Mouse (Mus musculus) midbrain, embryonic 12.5 days (tissue): ENCODE results near the gene Prex1. TPM values are rescaled to one million over a fixed set of nuclear protein-coding genes. Genes with fewer than 3 reads are reported as not detected.

Experiments used
- ATAC-seq: fragments of 200-750 bp; cut with Nextera tagmentation; 2 replicates; pipeline ENCODE4 v1.8.0; 2017; ENCODE audit warnings: low read depth, moderate TSS enrichment, moderate library complexity; ENCODE audit not compliant: low FRiP score
- H3K27ac ChIP-seq: fragments of 300-500 bp; sonication (generic); replicated peaks from 2 replicates; pipeline ENCODE4 v1.5.1; 2016; ENCODE audit warnings: mild to moderate bottlenecking
- H3K27me3 ChIP-seq: fragments of 300-500 bp; sonication (generic); 2 replicates; pipeline ENCODE4 v1.6.1; 2016; ENCODE audit warnings: mild to moderate bottlenecking
- H3K36me3 ChIP-seq: fragments of 300-500 bp; sonication (generic); 2 replicates; pipeline ENCODE4 v1.6.1; 2016
- H3K4me1 ChIP-seq: fragments of 300-500 bp; sonication (generic); 2 replicates; pipeline ENCODE4 v1.6.1; 2016
- H3K4me2 ChIP-seq: fragments of 300-500 bp; sonication (generic); replicated peaks from 2 replicates; pipeline ENCODE4 v1.6.1; 2016; ENCODE audit warnings: mild to moderate bottlenecking, moderate library complexity
- H3K4me3 ChIP-seq: fragments of 300-500 bp; sonication (generic); 2 replicates; pipeline ENCODE4 v1.5.1; 2016; ENCODE audit warnings: mild to moderate bottlenecking
- H3K9ac ChIP-seq: fragments of 300-500 bp; sonication (generic); replicated peaks from 2 replicates; pipeline ENCODE4 v1.6.1; 2016; ENCODE audit warnings: mild to moderate bottlenecking, moderate library complexity
- H3K9me3 ChIP-seq: fragments of 300-500 bp; sonication (generic); 2 replicates; pipeline ENCODE4 v1.6.1; 2016; ENCODE audit warnings: mild to moderate bottlenecking
- WGBS: fragments of 180-500 bp; shearing (Covaris S2); methylation state at CpG from one replicate; pipeline ENCODE4 v1.1.7; 2016; 5-methylcytosine and 5-hydroxymethylcytosine counted together
- polyA plus RNA-seq: library from polyadenylated mRNA; unstranded; fragments of >200 nt; fragmentation: Nextera tagmentation; extraction: Ambion mirVana; gene quantifications from 2 replicates; pipeline ENCODE4 v1.2.1, GENCODE M21; 2016

Prex1 gene
- polyA plus RNA-seq, 1 experiment from 2014 or later = 26.2 TPM

- Histone ChIP-seq H3K27ac (peak overlapping the region; percentile 63), H3K27me3 (no peaks in the 10 kb centered on the region), H3K36me3 (peaks cover 53% of the 10 kb centered on the region), H3K9me3 (no peaks in the 10 kb centered on the region), H3K4me3 (no peak overlapping the region), H3K9ac (no peak overlapping the region), H3K4me2 (no peak overlapping the region), H3K4me1 (peaks cover 5% of the 10 kb centered on the region; the same call in 1 of the 2 replicates)
- WGBS = 76% methylated on average over 16 of the region's 17 CpGs
- no peak for ATAC-seq
Measured at GRCm38 (mm10) chr2:166575419-166575818, 138.2 kb downstream of the Prex1 start.

GRCm38 (mm10) chr2:166574934-166575333 lies 138.7 kb downstream of the Prex1 start:
- peak overlapping the region; percentile 63 for H3K27ac ChIP-seq
- H3K27me3 ChIP-seq = no peaks in the 10 kb centered on the region
- peak; percentile 32; the same call in 1 of the 2 replicates for ATAC-seq
- no peak overlapping the region for H3K4me2 ChIP-seq
- WGBS = 15% methylated on average over 7 of the region's 7 CpGs
- no peak overlapping the region for H3K9ac ChIP-seq
- H3K36me3 ChIP-seq = peaks cover 54% of the 10 kb centered on the region
- no peaks in the 10 kb centered on the region for H3K9me3 ChIP-seq
- H3K4me3 ChIP-seq = no peak overlapping the region
- H3K4me1 ChIP-seq = peaks cover 5% of the 10 kb centered on the region; the same call in 1 of the 2 replicates

DNA sequence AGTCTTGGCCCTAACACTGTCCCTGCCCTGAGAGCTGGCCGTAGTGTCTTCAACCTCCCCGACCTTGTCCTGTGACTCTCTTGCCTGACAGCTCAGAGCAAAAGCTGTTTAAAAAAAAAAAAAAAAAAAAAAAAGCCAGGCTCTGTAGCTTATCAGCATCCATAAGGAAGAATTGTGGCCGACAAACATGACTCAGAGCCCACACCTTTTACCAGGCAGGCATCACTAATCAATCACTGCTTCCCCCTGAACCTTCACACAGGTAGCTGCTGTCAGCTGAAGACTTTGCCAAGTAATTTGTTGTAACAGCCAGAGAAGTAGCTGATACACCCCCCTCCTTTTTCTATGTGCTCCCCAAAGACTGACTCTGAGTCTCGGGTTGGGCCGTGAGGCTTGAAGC lies 140.0 kb downstream of the Prex1 start:
- no peak overlapping the region for H3K4me2 ChIP-seq
- no peak overlapping the region for H3K4me3 ChIP-seq
- H3K9me3 ChIP-seq = no peaks in the 10 kb centered on the region
- H3K27me3 ChIP-seq = no peaks in the 10 kb centered on the region
- H3K9ac ChIP-seq = no peak overlapping the region
- no peak for ATAC-seq
- peaks cover 5% of the 10 kb centered on the region; the same call in 1 of the 2 replicates for H3K4me1 ChIP-seq
- WGBS = 93% methylated on average over 5 of the region's 5 CpGs
- H3K27ac ChIP-seq = no peak overlapping the region
- peaks cover 54% of the 10 kb centered on the region for H3K36me3 ChIP-seq

- H3K4me2 ChIP-seq = no peak overlapping the region
- no peak overlapping the region for H3K9ac ChIP-seq
- peaks cover 5% of the 10 kb centered on the region; the same call in 1 of the 2 replicates for H3K4me1 ChIP-seq
- no peak overlapping the region for H3K4me3 ChIP-seq
- no peak overlapping the region for H3K27ac ChIP-seq
- peaks cover 48% of the 10 kb centered on the region for H3K36me3 ChIP-seq
- H3K9me3 ChIP-seq = no peaks in the 10 kb centered on the region
- no peak for ATAC-seq
- H3K27me3 ChIP-seq = no peaks in the 10 kb centered on the region
- 95% methylated on average over 3 of the region's 3 CpGs for WGBS
Measured at GRCm38 (mm10) chr2:166572297-166572696, 141.3 kb downstream of the Prex1 start.

- Histone ChIP-seq H3K4me3 (no peak overlapping the region), H3K36me3 (peaks cover 57% of the 10 kb centered on the region), H3K9me3 (no peaks in the 10 kb centered on the region), H3K27ac (no peak overlapping the region), H3K4me1 (no peaks in the 10 kb centered on the region), H3K27me3 (no peaks in the 10 kb centered on the region), H3K4me2 (no peak overlapping the region), H3K9ac (no peak overlapping the region)
- no peak for ATAC-seq
- WGBS = 93% methylated on average over 9 of the region's 9 CpGs
Measured at GRCm38 (mm10) chr2:166569182-166569581, 144.4 kb downstream of the Prex1 start.

GRCm38 (mm10) chr2:166565503-166565902 lies 148.1 kb downstream of the Prex1 start:
- Histone ChIP-seq H3K27me3 (peaks cover 23% of the 10 kb centered on the region), H3K4me2 (no peak overlapping the region), H3K9ac (no peak overlapping the region), H3K4me1 (no peaks in the 10 kb centered on the region), H3K4me3 (no peak overlapping the region), H3K9me3 (no peaks in the 10 kb centered on the region), H3K27ac (no peak overlapping the region), H3K36me3 (peaks cover 30% of the 10 kb centered on the region; the same call in 1 of the 2 replicates)
- WGBS = 73% methylated on average over 5 of the region's 5 CpGs
- ATAC-seq = no peak

DNA sequence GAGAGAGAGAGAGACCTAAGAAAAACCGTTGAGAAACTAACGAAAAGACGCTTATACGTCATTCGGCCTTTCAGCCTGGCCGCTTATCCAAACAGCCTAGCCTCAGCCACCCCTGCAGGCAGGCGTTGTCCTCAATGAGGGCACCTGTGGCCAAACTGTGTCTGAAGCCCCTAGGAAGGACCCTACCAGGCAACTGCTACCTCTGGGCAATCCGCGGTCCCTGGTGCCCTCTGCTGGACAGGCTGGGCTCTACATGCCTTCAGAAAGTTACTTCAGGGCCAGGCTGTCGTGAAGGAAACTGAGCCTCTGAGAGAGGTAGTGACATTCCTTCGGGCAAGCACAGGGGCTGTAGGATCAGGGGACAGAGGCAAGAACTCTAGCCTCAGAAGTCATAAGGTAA lies 149.2 kb downstream of the Prex1 start:
- H3K4me2 ChIP-seq = no peak overlapping the region
- 9% methylated on average over 11 of the region's 11 CpGs for WGBS

GRCm38 (mm10) chr2:166563890-166564289 lies 149.7 kb downstream of the Prex1 start:
- H3K4me2 ChIP-seq = no peak overlapping the region
- peaks cover 24% of the 10 kb centered on the region for H3K27me3 ChIP-seq
- ATAC-seq = no peak
- H3K27ac ChIP-seq = no peak overlapping the region
- H3K9ac ChIP-seq = no peak overlapping the region
- H3K4me1 ChIP-seq = peaks cover 11% of the 10 kb centered on the region
- WGBS = 13% methylated on average over 5 of the region's 6 CpGs
- no peak overlapping the region for H3K4me3 ChIP-seq
- no peaks in the 10 kb centered on the region for H3K9me3 ChIP-seq
- H3K36me3 ChIP-seq = peaks cover 18% of the 10 kb centered on the region; the same call in 1 of the 2 replicates

More for the DNA sequence above, 149.2 kb downstream of the Prex1 start:
- H3K4me3 ChIP-seq = no peak overlapping the region
- H3K27ac ChIP-seq = no peak overlapping the region
- peaks cover 24% of the 10 kb centered on the region for H3K27me3 ChIP-seq
- peaks cover 21% of the 10 kb centered on the region; the same call in 1 of the 2 replicates for H3K36me3 ChIP-seq
- H3K9ac ChIP-seq = no peak overlapping the region
- ATAC-seq = peak; percentile 65; the same call in 1 of the 2 replicates
- no peaks in the 10 kb centered on the region for H3K9me3 ChIP-seq
- peaks cover 5% of the 10 kb centered on the region for H3K4me1 ChIP-seq

GRCm38 (mm10) chr2:166563076-166563475 lies 150.6 kb downstream of the Prex1 start:
- Histone ChIP-seq H3K9me3 (no peaks in the 10 kb centered on the region), H3K27me3 (peaks cover 24% of the 10 kb centered on the region), H3K4me2 (no peak overlapping the region), H3K27ac (no peak overlapping the region), H3K9ac (no peak overlapping the region), H3K4me1 (peaks cover 19% of the 10 kb centered on the region), H3K4me3 (no peak overlapping the region), H3K36me3 (peaks cover 14% of the 10 kb centered on the region; the same call in 1 of the 2 replicates)
- ATAC-seq = no peak
- WGBS = 90% methylated on average over 9 of the region's 9 CpGs

GRCm38 (mm10) chr2:166561781-166562180 lies 151.9 kb downstream of the Prex1 start:
- no peak for ATAC-seq
- Histone ChIP-seq H3K27me3 (peaks cover 35% of the 10 kb centered on the region), H3K9me3 (no peaks in the 10 kb centered on the region), H3K36me3 (0 out of 2 replicates have a peak, but pooled peaks cover 8% of the 10 kb centered on the region), H3K9ac (no peak overlapping the region), H3K4me2 (no peak overlapping the region), H3K4me1 (peaks cover 24% of the 10 kb centered on the region), H3K27ac (no peak overlapping the region), H3K4me3 (no peak overlapping the region)
- 74% methylated on average over 7 of the region's 7 CpGs for WGBS

GRCm38 (mm10) chr2:166560826-166561225 lies 152.8 kb downstream of the Prex1 start:
- WGBS = 84% methylated on average over 7 of the region's 7 CpGs
- no peak overlapping the region for H3K27ac ChIP-seq
- peaks cover 35% of the 10 kb centered on the region for H3K27me3 ChIP-seq
- no peaks in the 10 kb centered on the region for H3K9me3 ChIP-seq
- H3K4me1 ChIP-seq = peaks cover 24% of the 10 kb centered on the region
- no peak for ATAC-seq
- H3K36me3 ChIP-seq = 0 out of 2 replicates have a peak, but pooled peaks cover 4% of the 10 kb centered on the region
- H3K9ac ChIP-seq = no peak overlapping the region
- H3K4me2 ChIP-seq = no peak overlapping the region
- H3K4me3 ChIP-seq = no peak overlapping the region

GRCm38 (mm10) chr2:166559531-166559930 lies 154.1 kb downstream of the Prex1 start:
- H3K4me1 ChIP-seq = peaks cover 24% of the 10 kb centered on the region
- ATAC-seq = no peak
- WGBS = 15% methylated on average over 10 of the region's 10 CpGs
- H3K9ac ChIP-seq = 0 out of 2 replicates have a peak overlapping the region, but pooled peaks have one; percentile 28
- H3K27ac ChIP-seq = peak overlapping the region; percentile 42
- H3K4me2 ChIP-seq = peak overlapping the region; percentile 15; the same call in 1 of the 2 replicates
- H3K9me3 ChIP-seq = no peaks in the 10 kb centered on the region
- H3K27me3 ChIP-seq = peaks cover 38% of the 10 kb centered on the region
- H3K36me3 ChIP-seq = no peaks in the 10 kb centered on the region
- no peak overlapping the region for H3K4me3 ChIP-seq

- H3K27me3 ChIP-seq = peaks cover 16% of the 10 kb centered on the region
- no peak overlapping the region for H3K4me3 ChIP-seq
- no peak overlapping the region for H3K4me2 ChIP-seq
- no peak for ATAC-seq
- no peaks in the 10 kb centered on the region for H3K9me3 ChIP-seq
- WGBS = 59% methylated on average over 2 of the region's 2 CpGs
- H3K27ac ChIP-seq = no peak overlapping the region
- no peaks in the 10 kb centered on the region for H3K36me3 ChIP-seq
- H3K4me1 ChIP-seq = peaks cover 51% of the 10 kb centered on the region
- H3K9ac ChIP-seq = no peak overlapping the region
Measured at GRCm38 (mm10) chr2:166555508-166555907, 158.1 kb downstream of the Prex1 start.
